Mouse (Mus musculus) heart, embryonic 14.5 days (tissue): ENCODE data around the gene Cog1. TPM values are rescaled to one million over a fixed set of nuclear protein-coding genes. Genes with fewer than 3 reads are reported as not detected.

ENCODE experiments used
- ATAC-seq: fragments of 200-750 bp; cut with Nextera tagmentation; 2 replicates; pipeline ENCODE4 v1.8.0; 2017; ENCODE audit warnings: low read depth, moderate TSS enrichment; ENCODE audit not compliant: insufficient number of reproducible peaks, insufficient read depth, low FRiP score
- H3K27ac ChIP-seq, 2 experiments: fragments of 200-500 bp in 1 of 2; fragments of 300-500 bp in 1 of 2; sonication (generic) in 1 of 2; replicated peaks in 1 of 2; 2 replicates each; pipeline ENCODE4 v1.5.1; 2012 to 2014; ENCODE audit warnings: low read depth in 2 of 2, low read length in 2 of 2, control low read depth in 1 of 2, mild to moderate bottlenecking in 1 of 2, mixed read lengths in 1 of 2; ENCODE audit not compliant: control insufficient read depth in 1 of 2, insufficient read depth in 1 of 2
- H3K27me3 ChIP-seq: fragments of 300-500 bp; sonication (generic); 2 replicates; pipeline ENCODE4 v1.6.1; 2014; ENCODE audit warnings: mild to moderate bottlenecking, low read length, control low read depth; ENCODE audit not compliant: control insufficient read depth, insufficient read depth
- H3K36me3 ChIP-seq: fragments of 300-500 bp; sonication (generic); 2 replicates; pipeline ENCODE4 v1.6.1; 2014; ENCODE audit warnings: mild to moderate bottlenecking, control low read depth, low read length, mixed read lengths; ENCODE audit not compliant: control insufficient read depth, insufficient read depth
- H3K4me1 ChIP-seq, 2 experiments: fragments of 200-500 bp in 1 of 2; fragments of 300-500 bp in 1 of 2; sonication (generic) in 1 of 2; 2 replicates each; pipeline ENCODE4 v1.6.1; 2012 to 2014; ENCODE audit warnings: low read length in 2 of 2, control low read depth in 1 of 2, mixed read lengths in 1 of 2; ENCODE audit not compliant: control insufficient read depth in 2 of 2, insufficient read depth in 2 of 2
- H3K4me2 ChIP-seq: fragments of 300-500 bp; sonication (generic); 2 replicates; pipeline ENCODE4 v1.6.1; 2014; ENCODE audit warnings: mild to moderate bottlenecking, low read length
- H3K4me3 ChIP-seq, 2 experiments: fragments of 200-500 bp in 1 of 2; fragments of 300-500 bp in 1 of 2; sonication (generic) in 1 of 2; 2 replicates each; pipeline ENCODE4 v1.5.1; 2012 to 2014; ENCODE audit warnings: low read length in 2 of 2, mild to moderate bottlenecking in 2 of 2, control low read depth in 1 of 2, low read depth in 1 of 2, moderate library complexity in 1 of 2; ENCODE audit not compliant: control insufficient read depth in 1 of 2, insufficient read depth in 1 of 2
- H3K9ac ChIP-seq: fragments of 300-500 bp; sonication (generic); 2 replicates; pipeline ENCODE4 v1.6.1; 2014; ENCODE audit warnings: mild to moderate bottlenecking, low read length
- H3K9me3 ChIP-seq: fragments of 300-500 bp; sonication (generic); 2 replicates; pipeline ENCODE4 v1.6.1; 2016; ENCODE audit warnings: low read length, control low read depth; ENCODE audit not compliant: control insufficient read depth
- WGBS: fragments of 180-500 bp; shearing (Covaris S2); extraction: QIAGEN DNeasy Blood & Tissue Kit; methylation state at CpG from one replicate; pipeline ENCODE4 v1.1.7; 2014; 5-methylcytosine and 5-hydroxymethylcytosine counted together
- polyA plus RNA-seq: library from polyadenylated mRNA; unstranded; fragments of >200 nt; fragmentation: Nextera tagmentation; extraction: Ambion mirVana; gene quantifications from 2 replicates; pipeline ENCODE4 v1.2.1, GENCODE M21; 2014

The Cog1 gene
- polyA plus RNA-seq, 1 experiment from 2014 or later = 20.1 TPM

GRCm38 (mm10) chr11:113691318-113691717 is 42.3 kb downstream of the Cog1 start:
- 86% methylated on average over 5 of the region's 5 CpGs for WGBS

GRCm38 (mm10) chr11:113691851-113692250 is 42.9 kb downstream of the Cog1 start:
- WGBS = 77% methylated on average over 3 of the region's 3 CpGs
- Histone ChIP-seq H3K27ac (no peak overlapping the region), H3K36me3 (peaks cover 86% of the 10 kb centered on the region), H3K9me3 (0 out of 2 replicates have a peak, but pooled peaks cover 4% of the 10 kb centered on the region), H3K27me3 (no peaks in the 10 kb centered on the region), H3K9ac (no peak overlapping the region), H3K4me3 (no peak overlapping the region), H3K4me1 (no peaks in the 10 kb centered on the region), H3K4me2 (no peak overlapping the region)
- ATAC-seq = no peak

More at GRCm38 (mm10) chr11:113691318-113691717, 42.3 kb downstream of the Cog1 start:
- no peak overlapping the region for H3K27ac ChIP-seq
- peaks cover 89% of the 10 kb centered on the region for H3K36me3 ChIP-seq
- 0 out of 2 replicates have a peak, but pooled peaks cover 4% of the 10 kb centered on the region for H3K9me3 ChIP-seq
- no peaks in the 10 kb centered on the region for H3K27me3 ChIP-seq
- H3K4me3 ChIP-seq = no peak overlapping the region
- H3K4me1 ChIP-seq = no peaks in the 10 kb centered on the region
- no peak for ATAC-seq
- H3K9ac ChIP-seq = no peak overlapping the region
- H3K4me2 ChIP-seq = no peak overlapping the region

GRCm38 (mm10) chr11:113697571-113697970 is 48.6 kb downstream of the Cog1 start:
- Histone ChIP-seq H3K4me2 (no peak overlapping the region), H3K27ac (no peak overlapping the region), H3K4me1 (no peaks in the 10 kb centered on the region), H3K4me3 (no peak overlapping the region), H3K36me3 (peaks cover 37% of the 10 kb centered on the region), H3K9me3 (0 out of 2 replicates have a peak, but pooled peaks cover 4% of the 10 kb centered on the region), H3K9ac (no peak overlapping the region), H3K27me3 (no peaks in the 10 kb centered on the region)
- WGBS = 65% methylated on average over 5 of the region's 5 CpGs
- no peak for ATAC-seq

GRCm38 (mm10) chr11:113698013-113698545 is 49.1 kb downstream of the Cog1 start:
- 0 out of 2 replicates have a peak, but pooled peaks cover 4% of the 10 kb centered on the region for H3K9me3 ChIP-seq
- ATAC-seq = no peak

GRCm38 (mm10) chr11:113699643-113700042 is 50.7 kb downstream of the Cog1 start:
- WGBS = 80% methylated on average over 7 of the region's 7 CpGs
- peaks cover 17% of the 10 kb centered on the region for H3K36me3 ChIP-seq
- H3K27me3 ChIP-seq = no peaks in the 10 kb centered on the region
- H3K4me3 ChIP-seq = no peak overlapping the region
- H3K9me3 ChIP-seq = 0 out of 2 replicates have a peak, but pooled peaks cover 4% of the 10 kb centered on the region
- H3K4me1 ChIP-seq = peaks cover 0 to 3% of the 10 kb centered on the region in 2 experiments; a peak in 1 of 4 replicates
- ATAC-seq = no peak
- no peak overlapping the region for H3K9ac ChIP-seq
- no peak overlapping the region for H3K4me2 ChIP-seq
- H3K27ac ChIP-seq = no peak overlapping the region

More at GRCm38 (mm10) chr11:113698013-113698545, 49.1 kb downstream of the Cog1 start:
- Histone ChIP-seq H3K36me3 (peaks cover 32% of the 10 kb centered on the region), H3K4me2 (no peak overlapping the region), H3K4me3 (no peak overlapping the region), H3K27ac (no peak overlapping the region), H3K27me3 (no peaks in the 10 kb centered on the region), H3K9ac (no peak overlapping the region), H3K4me1 (no peaks in the 10 kb centered on the region)
- WGBS = 76% methylated on average over 12 of the region's 12 CpGs

- Histone ChIP-seq H3K27me3 (no peaks in the 10 kb centered on the region), H3K27ac (no peak overlapping the region), H3K4me1 (peaks cover 0 to 3% of the 10 kb centered on the region in 2 experiments; a peak in 1 of 4 replicates), H3K4me2 (no peak overlapping the region), H3K9ac (no peak overlapping the region), H3K9me3 (no peaks in the 10 kb centered on the region), H3K36me3 (no peaks in the 10 kb centered on the region; the same call in none of the 2 replicates), H3K4me3 (no peak overlapping the region)
- WGBS = 32% methylated on average over 5 of the region's 5 CpGs
- no peak for ATAC-seq
Measured at GRCm38 (mm10) chr11:113703758-113704157, 54.8 kb downstream of the Cog1 start.

GRCm38 (mm10) chr11:113705966-113706652 is 57.1 kb downstream of the Cog1 start:
- Histone ChIP-seq H3K27ac (no peak overlapping the region), H3K9ac (no peak overlapping the region), H3K27me3 (no peaks in the 10 kb centered on the region), H3K4me2 (no peak overlapping the region), H3K9me3 (no peaks in the 10 kb centered on the region), H3K4me1 (peaks cover 10 to 22% of the 10 kb centered on the region in 2 experiments; a peak in 3 of 4 replicates), H3K36me3 (no peaks in the 10 kb centered on the region; the same call in 1 of the 2 replicates), H3K4me3 (no peak overlapping the region)
- ATAC-seq = no peak
- WGBS = 79% methylated on average over 15 of the region's 15 CpGs
